Mouse (Mus musculus): ENCODE data around the gene Foxc2.

The Foxc2 gene

GRCm38 (mm10) chr8:121115948-121116347, at the start of gene Foxc2:
Foxc2 (plus strand) TSS chr8:121116171.
- DNase-seq (ENCODE audit: low spot score in 2 of 2): peak; percentile 45 to 63

- no peak for DNase-seq (ENCODE audit: low spot score in 2 of 2)
These were observed 44.5 kb upstream of the Foxc2 start for GRCm38 (mm10) chr8:121071454-121071853.

GRCm38 (mm10) chr8:121072406-121073130, 43.4 kb upstream of the Foxc2 start:
- no peak for DNase-seq (ENCODE audit: low spot score in 2 of 2)

GRCm38 (mm10) chr8:121073174-121074107, 42.5 kb upstream of the Foxc2 start:
- DNase-seq (ENCODE audit: low spot score in 2 of 2): no peak

- DNase-seq (ENCODE audit: low spot score in 2 of 2): no peak
These were observed 41.7 kb upstream of the Foxc2 start for GRCm38 (mm10) chr8:121074108-121074847.

- no peak for DNase-seq (ENCODE audit: low spot score in 2 of 2)
These were observed 41.2 kb upstream of the Foxc2 start for GRCm38 (mm10) chr8:121074848-121075145.

GRCm38 (mm10) chr8:121075936-121076335, 40.0 kb upstream of the Foxc2 start:
- no peak for DNase-seq (ENCODE audit: low spot score in 2 of 2)

- no peak for DNase-seq (ENCODE audit: low spot score in 2 of 2)
These were observed 39.4 kb upstream of the Foxc2 start for GRCm38 (mm10) chr8:121076555-121076954.

- DNase-seq (ENCODE audit: low spot score in 2 of 2): no peak
These were observed 37.2 kb upstream of the Foxc2 start for GRCm38 (mm10) chr8:121078721-121079120.

GRCm38 (mm10) chr8:121079201-121079600, 36.8 kb upstream of the Foxc2 start:
- no peak for DNase-seq (ENCODE audit: low spot score in 2 of 2)

GRCm38 (mm10) chr8:121079944-121080343, 36.0 kb upstream of the Foxc2 start:
- DNase-seq (ENCODE audit: low spot score in 2 of 2): no peak

GRCm38 (mm10) chr8:121080361-121081090, 35.4 kb upstream of the Foxc2 start:
- DNase-seq (ENCODE audit: low spot score in 2 of 2): no peak

GRCm38 (mm10) chr8:121081398-121081797, 34.6 kb upstream of the Foxc2 start:
- DNase-seq (ENCODE audit: low spot score in 2 of 2): no peak

GRCm38 (mm10) chr8:121082218-121083092, 33.5 kb upstream of the Foxc2 start:
- no peak for DNase-seq (ENCODE audit: low spot score in 2 of 2)

- no peak for DNase-seq (ENCODE audit: low spot score in 2 of 2)
These were observed 32.7 kb upstream of the Foxc2 start for GRCm38 (mm10) chr8:121083093-121083935.

GRCm38 (mm10) chr8:121083936-121084209, 32.1 kb upstream of the Foxc2 start:
- no peak for DNase-seq (ENCODE audit: low spot score in 2 of 2)

- DNase-seq (ENCODE audit: low spot score in 2 of 2): no peak
These were observed 31.6 kb upstream of the Foxc2 start, which contains the start of gene Foxf1 for GRCm38 (mm10) chr8:121084210-121084951. Foxf1 (plus strand) TSS chr8:121084386.

- no peak for DNase-seq (ENCODE audit: low spot score in 2 of 2)
These were observed 31.0 kb upstream of the Foxc2 start for GRCm38 (mm10) chr8:121085011-121085410.

GRCm38 (mm10) chr8:121085561-121085960, 30.4 kb upstream of the Foxc2 start:
- DNase-seq (ENCODE audit: low spot score in 2 of 2): no peak
